Mouse (Mus musculus): Measurements from ENCODE around the gene Ugt1a5.
A peak's percentile ranks its signal among the peaks of the same experiment; 100 is the strongest.

Ugt1a5 gene

DNA sequence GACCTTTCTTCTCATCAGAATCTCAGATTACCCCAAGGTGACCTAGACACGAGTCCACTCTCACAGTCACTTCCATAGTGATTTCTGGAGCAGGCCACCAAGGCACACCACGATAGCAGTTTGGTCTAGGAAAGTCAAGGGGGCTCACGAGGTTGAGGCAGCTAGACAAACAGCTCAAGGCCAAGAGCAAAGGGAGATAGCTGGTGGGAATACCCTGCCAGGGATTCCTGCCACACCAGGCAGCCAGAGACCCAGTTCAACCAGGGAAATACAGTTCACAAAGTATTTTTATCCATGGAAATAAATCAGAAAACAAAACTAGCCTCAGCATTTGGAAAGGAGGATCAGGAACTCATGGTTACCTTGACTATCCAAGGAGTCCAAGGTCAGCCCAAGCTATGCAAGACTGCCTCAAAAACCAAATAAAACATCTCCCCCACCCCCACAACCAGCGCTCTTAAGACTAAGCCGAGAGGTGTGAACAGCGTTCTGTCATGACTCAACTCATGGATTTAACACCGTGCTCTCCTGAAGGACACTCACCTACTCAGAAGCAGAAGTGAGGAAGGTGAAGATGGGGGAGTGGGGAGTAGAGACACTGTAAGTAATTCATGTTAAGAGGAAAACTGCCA, 98.5 kb downstream of the Ugt1a5 start:
- DNase-seq, result no peak

DNA sequence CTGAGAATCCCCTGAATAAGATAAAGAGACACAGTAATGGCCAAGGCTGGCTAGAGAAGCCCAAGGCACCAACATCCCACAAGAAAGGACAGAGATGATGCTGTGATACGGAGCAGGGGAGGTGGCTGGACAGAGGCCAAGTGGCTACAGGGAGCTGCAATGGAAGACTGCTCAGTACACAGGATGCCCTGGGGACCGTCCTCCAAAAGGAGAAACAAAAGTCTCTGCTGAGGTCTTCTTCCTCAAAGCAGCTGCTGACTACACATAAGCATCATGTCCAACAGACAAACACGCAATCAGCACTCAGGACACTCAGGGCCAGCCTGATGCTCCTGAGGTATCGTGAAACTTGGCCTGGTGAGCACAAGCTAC, 99.0 kb downstream of the Ugt1a5 start:
- peak in 1 of 2 experiments; percentile 50 for DNase-seq

DNA sequence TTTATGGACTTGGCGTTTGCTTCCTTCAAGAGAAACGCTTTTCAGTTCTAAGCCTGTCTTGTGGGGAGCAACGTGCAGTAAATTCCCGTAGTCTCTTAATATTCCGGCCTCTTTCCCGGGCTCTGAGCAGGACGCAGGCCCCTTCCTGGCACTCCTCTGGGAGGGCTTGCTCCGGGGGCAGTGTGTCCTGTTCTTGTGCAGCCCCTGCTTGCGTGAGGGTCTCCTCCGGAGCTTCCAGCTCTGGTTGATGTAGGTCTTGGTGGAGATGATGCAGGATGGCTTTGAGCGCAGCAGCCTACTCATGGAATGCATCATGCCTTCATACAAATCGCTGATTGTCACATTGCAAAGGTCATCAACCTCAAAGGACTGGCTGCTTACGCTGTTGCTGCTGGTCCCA, 100.3 kb downstream of the Ugt1a5 start:
- DNase-seq, result no peak

DNA sequence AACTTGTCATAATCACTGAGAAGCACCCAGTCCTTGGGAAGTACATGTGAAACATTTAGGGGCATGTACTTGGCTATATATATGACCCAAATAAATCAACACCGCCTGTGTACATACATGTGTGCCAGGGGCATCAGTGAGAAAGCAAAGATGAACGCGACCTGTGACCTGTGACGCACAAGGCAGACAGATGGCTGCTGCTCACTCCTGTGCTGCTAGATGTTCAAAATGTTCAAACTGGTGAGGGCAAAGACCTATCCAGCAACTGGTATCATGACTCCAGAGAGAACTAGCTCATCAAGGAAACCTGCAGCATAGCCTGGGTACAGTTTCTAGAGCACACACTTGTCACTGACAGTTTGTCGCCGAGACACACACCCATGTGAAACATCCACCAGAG, 101.7 kb downstream of the Ugt1a5 start:
- no peak for DNase-seq

DNA sequence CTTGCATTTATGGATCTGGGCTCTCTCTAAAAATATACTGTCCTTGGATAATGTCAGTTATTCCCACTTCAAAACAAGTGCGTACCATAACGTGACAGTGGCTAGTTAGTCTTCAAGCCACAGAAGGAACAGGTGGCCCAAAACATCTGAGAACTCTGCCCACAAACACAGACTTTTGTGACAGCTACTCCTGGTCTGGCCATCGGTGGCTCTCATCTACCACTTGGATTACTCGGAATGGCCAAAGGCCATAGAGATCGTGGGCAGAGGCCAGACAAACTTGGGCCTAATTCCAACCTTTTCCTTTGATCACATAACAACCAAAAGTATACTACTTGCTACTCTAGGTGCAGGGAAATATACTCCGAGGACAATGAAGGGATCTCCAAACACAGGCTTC, 102.3 kb downstream of the Ugt1a5 start:
- no peak for DNase-seq

Measured in cerebellum, postnatal 25 days (tissue).